Mouse (Mus musculus) G1E (cell line): ENCODE measurements around the gene Zfp292.

ENCODE experiments used
- CTCF ChIP-seq: IDR thresholded peaks from 2 replicates; pipeline ENCODE4 v1.5.1; 2012; ENCODE audit warnings: low read depth, low read length, inconsistent platforms, mixed read lengths
- GATA1 ChIP-seq: IDR thresholded peaks from 2 replicates; pipeline ENCODE4 v1.6.1; 2012; ENCODE audit warnings: borderline replicate concordance, low read length, inconsistent platforms, mixed read lengths
- GATA2 ChIP-seq: IDR thresholded peaks from 2 replicates; pipeline ENCODE4 v1.6.1; 2012; ENCODE audit warnings: low read depth, low read length, inconsistent platforms, borderline replicate concordance
- POLR2AphosphoS5 ChIP-seq: IDR thresholded peaks from 2 replicates; pipeline ENCODE4 v1.6.1; 2012; ENCODE audit warnings: low read depth, low read length, inconsistent platforms; ENCODE audit not compliant: insufficient replicate concordance
- TAL1 ChIP-seq: conservative IDR thresholded peaks from 2 replicates; pipeline ENCODE4 v1.6.1; 2012; ENCODE audit warnings: low read depth, low read length, inconsistent platforms, mixed read lengths

GRCm38 (mm10) chr4:34893479-34893878, 10.7 kb upstream of the Zfp292 start, which contains the start of gene Cga:
- TF ChIP-seq GATA1 (no peak), TAL1 (no peak), CTCF (no peak), POLR2AphosphoS5 (no peak), GATA2 (no peak)
